Mouse (Mus musculus): ENCODE data around the gene Igf2bp1.

DNA sequence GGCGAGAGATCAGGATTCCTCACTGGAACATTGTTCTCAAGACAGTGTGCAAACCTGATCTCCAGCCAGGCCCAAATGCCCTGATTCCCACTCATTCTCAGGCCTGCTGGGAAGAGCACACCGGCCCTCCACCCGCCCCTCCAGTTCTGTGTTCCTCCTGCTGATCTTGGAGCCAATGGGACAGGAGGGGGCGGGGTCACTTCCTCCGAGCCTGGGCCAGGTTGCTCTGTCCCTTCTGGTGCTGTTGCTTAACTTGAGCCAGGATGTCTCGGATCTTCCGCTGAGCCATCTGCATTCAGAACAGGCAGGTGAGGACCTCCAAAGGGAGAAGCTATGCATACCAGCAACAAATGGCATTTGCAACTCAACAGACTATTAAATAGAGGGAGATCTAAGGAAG lies 42.4 kb downstream of the Igf2bp1 start:
- TF ChIP-seq POLR2A (IDR thresholded peaks at IDR 0.05; ENCODE audit: insufficient read depth, low read length) (no peak), CTCF (IDR thresholded peaks at IDR 0.05; ENCODE audit: low read depth, low read length) (no peak)
